Mouse (Mus musculus) 3134 (cell line): ENCODE data around the gene Rabggta.

Source experiments
- DNase-seq: peaks from one replicate; pipeline ENCODE4 v3.0.0-alpha.2; 2011; ENCODE audit warnings: low spot score; ENCODE audit not compliant: insufficient read length; ENCODE audit errors: extremely low read depth

Gene Rabggta

DNA sequence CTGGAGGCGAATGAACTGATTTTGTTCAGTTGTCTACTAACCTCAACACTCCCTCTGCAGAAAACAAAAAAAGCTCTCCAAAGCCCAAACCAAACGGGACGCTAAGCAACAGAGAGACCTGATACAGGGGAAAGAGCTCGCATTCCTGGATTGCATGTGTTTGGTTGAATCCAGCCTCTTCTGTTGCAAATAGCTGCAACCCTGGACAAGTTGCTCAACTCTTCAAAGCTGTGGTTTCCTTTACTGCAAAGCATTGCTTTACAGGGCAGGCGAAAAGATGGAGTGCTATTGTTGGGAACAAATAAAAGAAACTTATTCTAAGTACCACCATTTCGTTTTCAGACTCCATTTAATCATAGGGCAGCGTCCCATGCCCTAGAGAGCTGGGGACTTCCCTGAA lies 12.8 kb upstream of the Rabggta start:
- DNase-seq, result no peak

- no peak for DNase-seq
These were observed 11.8 kb upstream of the Rabggta start for GRCm38 (mm10) chr14:55733889-55734288.

DNA sequence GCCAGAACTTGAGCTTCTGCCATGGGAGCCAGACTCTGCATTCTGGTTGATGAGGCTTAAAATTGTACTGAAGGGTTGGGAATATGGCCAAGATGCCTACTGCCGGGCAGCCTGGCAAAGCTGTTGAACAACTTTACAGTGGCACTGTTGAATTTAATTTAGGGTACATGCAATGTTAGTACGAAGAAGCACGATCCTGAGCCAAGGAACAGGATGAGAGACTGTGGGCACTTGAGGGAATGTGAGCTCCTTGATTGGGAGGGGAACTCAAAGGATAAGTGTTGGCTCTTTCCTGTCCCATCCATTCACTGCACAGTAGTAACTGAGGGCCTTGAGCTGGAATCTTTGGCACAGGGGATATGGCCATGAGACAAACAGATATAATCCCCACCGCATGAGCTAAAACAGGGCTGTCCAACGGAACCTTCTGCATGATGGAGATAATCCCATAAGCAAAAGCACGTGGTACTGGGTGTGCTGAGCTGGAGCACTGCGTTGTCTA lies 8.5 kb upstream of the Rabggta start:
- DNase-seq, result no peak

DNA sequence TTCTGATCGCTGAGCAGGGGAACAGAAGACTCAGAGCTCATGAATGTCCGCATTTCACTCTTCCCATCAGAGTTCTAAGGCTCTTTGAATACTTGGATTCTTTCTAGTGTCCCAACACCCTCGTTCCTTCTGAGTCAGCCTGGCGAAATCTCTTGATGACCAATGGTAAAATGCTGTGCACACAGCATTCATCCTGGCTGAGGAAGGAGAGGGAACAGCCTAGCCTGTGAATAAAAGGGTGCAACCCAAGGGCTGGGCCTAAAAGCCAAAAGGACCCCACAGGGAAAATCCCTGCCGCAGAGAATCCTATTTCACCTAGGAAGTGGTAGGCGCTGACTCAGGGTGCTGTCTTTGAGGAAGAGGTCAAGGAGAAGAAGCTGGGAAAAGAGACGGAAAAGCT lies 8.1 kb upstream of the Rabggta start:
- DNase-seq, result peak; percentile 57

GRCm38 (mm10) chr14:55727889-55728685 lies 6.0 kb upstream of the Rabggta start:
- no peak for DNase-seq

DNA sequence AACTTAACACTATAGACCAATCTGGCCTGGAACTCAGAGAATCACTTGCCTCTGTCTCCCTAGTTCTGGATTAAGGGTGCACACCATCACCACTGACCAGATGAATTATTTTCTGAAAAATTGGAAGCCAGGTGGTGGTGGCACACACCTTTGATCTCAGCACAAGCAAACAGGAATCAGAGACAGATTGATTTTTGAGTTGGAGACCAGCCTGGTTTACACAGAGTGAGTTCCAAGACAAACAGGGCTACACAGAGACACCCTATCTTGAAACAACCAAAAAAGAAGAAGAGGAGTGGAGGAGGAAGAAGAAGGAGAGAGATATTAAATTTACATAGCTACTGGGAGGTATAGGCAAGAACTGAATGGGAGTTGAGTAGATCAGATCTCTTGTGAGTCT lies 4.2 kb upstream of the Rabggta start:
- no peak for DNase-seq

DNA sequence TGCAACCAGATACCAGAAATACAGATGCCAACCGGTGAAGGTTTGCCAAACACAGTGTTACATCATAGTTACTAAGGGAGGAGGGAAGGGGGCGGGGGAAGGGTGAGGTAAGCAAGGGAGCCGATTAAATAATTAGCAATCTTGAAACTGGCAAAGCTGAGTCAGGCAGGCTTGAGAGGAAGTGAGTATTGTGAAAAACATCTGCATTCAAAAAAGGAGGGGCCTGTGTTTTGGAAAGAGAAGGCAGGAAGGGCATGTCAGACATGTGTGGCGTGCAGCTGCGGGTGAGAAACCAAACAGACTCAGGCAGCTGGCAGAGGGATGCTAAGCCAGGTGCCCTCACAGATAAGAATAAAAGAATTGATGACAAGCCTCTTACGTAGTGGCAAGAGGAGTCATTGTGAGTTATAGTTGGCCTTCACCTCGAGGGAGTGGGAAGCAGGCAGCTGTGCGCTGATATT lies 2.4 kb upstream of the Rabggta start:
- DNase-seq, result peak; percentile 80

DNA sequence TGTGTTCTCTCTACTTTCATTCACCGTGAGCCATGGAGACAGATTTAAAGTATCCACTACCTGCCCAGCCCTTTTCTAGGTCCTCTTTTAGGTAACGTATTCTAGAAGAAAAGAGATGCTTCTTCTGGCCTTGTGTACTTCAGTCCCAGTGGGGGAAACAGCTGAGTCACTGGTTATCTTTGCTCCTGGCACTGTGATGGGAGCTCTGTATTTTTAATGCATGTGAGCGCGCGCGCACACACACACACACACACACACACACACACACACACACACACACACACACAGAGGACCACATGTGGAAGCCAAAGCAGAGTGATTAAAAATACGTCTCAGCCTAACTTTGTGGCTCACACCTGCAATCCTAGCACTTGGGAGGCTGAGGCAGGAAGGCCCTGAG lies 1.4 kb upstream of the Rabggta start:
- DNase-seq, result no peak

DNA sequence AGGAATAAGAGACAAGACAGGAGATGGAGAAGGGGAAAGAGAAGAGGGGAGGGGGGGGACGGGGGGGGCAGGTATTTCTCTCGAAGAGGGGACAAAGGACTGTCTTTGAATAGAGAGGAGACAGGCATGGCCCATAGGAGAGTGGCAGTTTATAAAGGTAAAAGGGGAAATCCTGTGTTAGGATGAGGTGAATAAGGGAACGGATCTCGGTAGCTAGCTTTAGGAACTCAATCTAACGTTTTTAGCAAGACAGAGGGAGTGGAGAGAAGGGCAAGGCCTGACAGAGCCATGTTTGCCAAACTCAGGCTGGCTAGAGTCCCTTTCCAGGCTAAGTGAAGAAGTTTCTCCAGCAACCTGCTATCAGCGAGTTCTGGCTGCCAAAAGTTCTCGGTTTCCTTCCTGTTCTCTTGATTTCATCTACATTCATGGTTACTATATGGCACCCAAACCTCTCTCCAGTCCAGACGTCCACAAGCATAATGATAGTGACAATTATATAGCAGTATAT lies 429 bp upstream of the Rabggta start:
- no peak for DNase-seq

GRCm38 (mm10) chr14:55721076-55721475 lies 987 bp downstream of the Rabggta start:
- no peak for DNase-seq

- DNase-seq, result no peak
These were observed 1.4 kb downstream of the Rabggta start for GRCm38 (mm10) chr14:55720666-55721065.

- DNase-seq, result no peak
These were observed 2.3 kb downstream of the Rabggta start for GRCm38 (mm10) chr14:55719737-55720136.

GRCm38 (mm10) chr14:55716884-55717283 lies 5.2 kb downstream of the Rabggta start:
- DNase-seq, result no peak

DNA sequence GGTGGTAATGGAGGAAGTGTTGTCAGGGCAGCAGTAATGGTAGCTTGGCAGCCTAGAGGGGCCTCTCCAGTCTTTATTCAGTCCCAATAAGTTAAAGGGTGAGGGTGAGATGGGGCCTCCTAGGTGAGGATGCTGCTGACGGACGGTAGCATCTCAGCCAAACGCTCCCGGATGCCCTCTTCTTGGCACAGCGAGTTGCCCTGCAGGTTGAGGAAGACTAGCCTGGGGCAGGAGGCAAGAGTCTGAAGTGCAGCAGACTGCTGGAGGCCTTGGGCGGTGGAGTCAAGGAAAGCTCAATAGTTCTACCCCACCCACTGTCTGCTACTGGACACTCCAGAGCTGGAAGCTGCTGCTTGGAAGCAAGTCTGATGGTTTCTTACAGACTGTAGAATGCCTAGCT lies 5.8 kb downstream of the Rabggta start:
- DNase-seq, result no peak

- DNase-seq, result peak; percentile 56
These were observed 7.2 kb downstream of the Rabggta start for GRCm38 (mm10) chr14:55714893-55715292.

DNA sequence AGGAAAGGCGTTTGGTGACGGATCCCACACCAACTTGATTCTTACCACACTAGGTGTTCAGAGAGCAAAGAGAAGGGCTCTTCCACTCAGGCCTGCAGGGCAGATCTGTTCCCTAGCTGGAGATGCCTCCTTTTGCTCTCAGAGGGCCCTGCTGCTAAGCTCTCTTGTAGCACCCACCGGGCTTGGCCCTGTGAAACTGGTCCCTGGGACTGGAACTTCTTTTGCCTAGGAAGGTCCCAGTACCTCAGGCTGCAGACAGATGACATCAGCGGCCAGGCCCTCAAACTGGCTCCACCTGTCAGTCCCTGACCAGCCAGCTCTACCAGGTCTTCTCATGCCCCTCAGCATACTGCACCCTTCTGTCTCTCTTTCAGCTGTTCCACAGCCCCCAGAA lies 8.3 kb downstream of the Rabggta start, which contains the start of gene Tgm1:
Tgm1 (minus strand) TSS at position 198 of the 394 bp plus-strand sequence.
- DNase-seq, result no peak

DNA sequence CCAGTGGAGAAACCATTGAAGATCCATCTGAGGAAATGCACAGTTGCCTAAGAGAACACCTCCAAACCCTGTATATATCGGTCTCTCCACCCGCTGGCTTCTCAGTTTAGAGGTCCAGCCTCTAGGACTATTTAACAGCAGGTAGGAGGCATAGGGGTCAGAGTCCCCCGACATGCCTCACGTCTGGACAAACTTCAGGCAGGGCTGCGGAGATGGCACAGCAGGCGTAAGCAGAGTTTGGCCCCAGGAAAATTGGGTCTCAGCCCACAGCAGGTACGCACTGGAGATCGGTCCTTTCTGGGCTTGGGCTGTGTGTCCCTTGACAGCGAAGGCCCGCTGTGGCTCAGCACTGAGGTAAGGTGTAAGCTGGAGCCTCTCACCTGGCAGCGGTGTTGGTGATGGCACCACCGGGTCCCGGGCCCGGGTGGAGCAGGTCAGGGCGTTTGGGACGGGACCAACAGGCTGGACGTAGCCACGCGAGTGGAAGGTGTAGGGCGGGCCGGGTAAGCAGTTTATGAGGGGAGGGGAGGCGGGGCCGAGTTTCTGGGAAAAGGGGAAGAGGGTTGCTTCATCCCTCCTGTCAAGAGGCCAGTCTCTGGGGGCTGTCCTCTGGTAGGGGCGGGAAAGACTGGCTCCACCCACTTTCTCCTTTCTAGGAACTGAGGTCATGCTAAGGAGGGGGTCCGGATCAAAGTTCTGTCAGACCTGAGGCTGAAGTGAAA lies 8.9 kb downstream of the Rabggta start:
- no peak for DNase-seq

- no peak for DNase-seq
These were observed 10.3 kb downstream of the Rabggta start for GRCm38 (mm10) chr14:55711786-55712185.

DNA sequence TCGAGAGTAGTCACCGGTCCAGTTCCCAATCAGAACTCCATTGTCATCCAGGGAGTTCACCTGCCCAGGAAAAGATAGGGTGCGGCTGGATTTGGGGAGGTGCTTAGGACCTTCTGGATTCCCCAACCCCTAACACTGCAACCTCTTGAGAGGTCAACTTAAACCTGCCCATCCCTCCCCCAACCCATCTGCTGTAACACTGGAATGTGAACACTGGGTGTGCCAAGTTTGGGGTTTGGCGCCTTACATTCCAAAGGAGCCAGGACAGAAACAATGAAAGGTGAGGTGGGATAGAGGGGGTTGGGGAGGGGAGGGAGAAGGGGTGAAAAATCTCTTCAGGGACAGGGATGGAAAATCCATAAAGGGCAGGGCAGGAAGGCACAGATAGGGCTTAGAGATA lies 12.6 kb downstream of the Rabggta start:
- no peak for DNase-seq

GRCm38 (mm10) chr14:55707397-55707796 lies 14.7 kb downstream of the Rabggta start:
- no peak for DNase-seq

DNA sequence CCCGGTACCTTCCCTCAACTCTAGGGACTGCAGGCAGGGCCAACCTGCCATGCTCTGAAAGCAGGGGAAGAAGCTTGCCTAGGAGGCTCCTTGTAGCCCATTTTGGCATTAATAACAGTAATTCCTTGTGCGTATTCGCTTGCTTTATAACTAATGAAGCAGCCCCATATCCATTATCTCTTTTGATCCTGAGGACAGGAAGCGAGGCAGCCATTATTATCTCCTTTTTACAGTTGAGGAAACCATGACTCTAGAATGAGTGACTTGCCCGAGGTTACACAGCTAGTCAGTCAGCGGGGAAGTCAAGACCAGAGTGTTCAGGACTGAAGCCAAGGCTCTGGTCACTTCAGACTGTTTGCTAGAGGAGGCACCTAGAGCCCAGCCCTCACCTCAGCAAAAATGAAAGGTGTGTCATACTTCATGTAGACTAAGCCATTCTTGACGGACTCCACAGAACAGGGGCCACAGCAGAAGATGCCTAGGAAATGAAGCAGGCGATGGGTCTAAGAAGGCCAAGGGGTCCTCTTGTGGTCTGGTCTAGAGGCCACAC lies 15.9 kb downstream of the Rabggta start:
- no peak for DNase-seq
